Mouse (Mus musculus) forebrain, postnatal 0 days (tissue): ENCODE data around the gene Lrrc40. TPM values are rescaled to one million over a fixed set of nuclear protein-coding genes. Genes with fewer than 3 reads are reported as not detected.
A peak's percentile ranks its signal among the peaks of the same experiment; 100 is the strongest.

Experiments
- ATAC-seq: fragments of 200-750 bp; cut with Nextera tagmentation; 2 replicates; pipeline ENCODE4 v1.8.0; 2017; ENCODE audit warnings: mild to moderate bottlenecking, moderate library complexity
- DNase-seq: peaks from one replicate; pipeline ENCODE4 v3.0.0-alpha.2; 2015
- H3K27ac ChIP-seq: fragments of 300-500 bp; sonication (generic); 2 replicates; pipeline ENCODE4 v1.5.1; 2014; ENCODE audit warnings: low read depth, mild to moderate bottlenecking, antibody characterized with exemption, low read length, moderate library complexity, mixed read lengths
- H3K27me3 ChIP-seq: fragments of 300-500 bp; sonication (generic); 2 replicates; pipeline ENCODE4 v1.6.1; 2014; ENCODE audit warnings: mild to moderate bottlenecking, low read length, mixed read lengths; ENCODE audit not compliant: insufficient read depth
- H3K36me3 ChIP-seq: fragments of 300-500 bp; sonication (generic); 2 replicates; pipeline ENCODE4 v1.6.1; 2014; ENCODE audit warnings: mild to moderate bottlenecking, moderate library complexity; ENCODE audit not compliant: insufficient read depth
- H3K4me1 ChIP-seq: fragments of 300-500 bp; sonication (generic); 2 replicates; pipeline ENCODE4 v1.6.1; 2014; ENCODE audit warnings: antibody characterized with exemption; ENCODE audit not compliant: insufficient read depth
- H3K4me2 ChIP-seq: fragments of 300-500 bp; sonication (generic); 2 replicates; pipeline ENCODE4 v1.6.1; 2014; ENCODE audit warnings: low read depth, mild to moderate bottlenecking, moderate library complexity
- H3K4me3 ChIP-seq: fragments of 300-500 bp; sonication (generic); 2 replicates; pipeline ENCODE4 v1.5.1; 2014; ENCODE audit warnings: low read depth, low read length, mixed read lengths
- H3K9ac ChIP-seq: fragments of 300-500 bp; sonication (generic); 2 replicates; pipeline ENCODE4 v1.6.1; 2014; ENCODE audit warnings: mild to moderate bottlenecking
- H3K9me3 ChIP-seq: fragments of 300-500 bp; sonication (generic); 2 replicates; pipeline ENCODE4 v1.6.1; 2016; ENCODE audit warnings: low read length
- CTCF ChIP-seq: sonication (generic); IDR thresholded peaks from 2 replicates; pipeline ENCODE4 v1.5.1; 2016; ENCODE audit warnings: antibody characterized with exemption, control low read depth, low read depth
- WGBS: fragments of 180-500 bp; shearing (Covaris S2); extraction: QIAGEN DNeasy Blood & Tissue Kit; methylation state at CpG from one replicate; pipeline ENCODE4 v1.1.7; 2014; 5-methylcytosine and 5-hydroxymethylcytosine counted together
- polyA plus RNA-seq: library from polyadenylated mRNA; unstranded; fragments of >200 nt; fragmentation: Nextera tagmentation; extraction: Ambion mirVana; gene quantifications from 2 replicates; pipeline ENCODE4 v1.2.1, GENCODE M21; 2015
- total RNA-seq: library from RNA; depleted of rRNA; stranded (reverse); fragments of >200 nt; gene quantifications from 2 replicates; pipeline ENCODE4 v1.2.3, GENCODE M21; 2014

Gene Lrrc40
- total and polyA plus RNA-seq, 2 experiments from 2014 or later: 63.9 to 65.5 TPM

DNA sequence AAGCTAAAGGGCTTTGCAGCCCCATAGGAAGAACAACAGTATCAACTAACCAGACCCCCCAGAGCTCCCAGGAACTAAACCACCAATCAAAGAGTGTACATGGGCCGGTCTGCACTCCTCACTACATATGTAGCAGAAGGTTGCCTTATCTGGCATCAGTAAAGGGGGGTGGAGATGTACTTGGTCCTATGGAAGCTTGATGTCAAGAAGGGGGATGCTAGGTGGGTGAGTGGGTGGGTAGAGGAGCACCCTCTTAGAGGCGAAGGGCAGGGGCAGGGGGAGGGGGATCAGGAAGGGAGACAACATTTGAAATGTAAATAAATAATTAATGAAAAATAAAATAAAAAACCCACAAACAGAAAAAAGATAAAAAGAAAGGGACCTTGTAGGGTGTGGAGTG is 28.8 kb downstream of the Lrrc40 start:
- Histone ChIP-seq H3K9ac (no peak overlapping the region), H3K36me3 (peaks cover 16% of the 10 kb centered on the region; the same call in 1 of the 2 replicates), H3K27ac (no peak overlapping the region), H3K4me3 (no peak overlapping the region), H3K27me3 (no peaks in the 10 kb centered on the region), H3K4me1 (no peaks in the 10 kb centered on the region), H3K4me2 (no peak overlapping the region), H3K9me3 (no peaks in the 10 kb centered on the region)
- DNase-seq (no peak), ATAC-seq (no peak)
- WGBS: 99% methylated on average over 2 of the region's 2 CpGs
- TF ChIP-seq CTCF: no peak

DNA sequence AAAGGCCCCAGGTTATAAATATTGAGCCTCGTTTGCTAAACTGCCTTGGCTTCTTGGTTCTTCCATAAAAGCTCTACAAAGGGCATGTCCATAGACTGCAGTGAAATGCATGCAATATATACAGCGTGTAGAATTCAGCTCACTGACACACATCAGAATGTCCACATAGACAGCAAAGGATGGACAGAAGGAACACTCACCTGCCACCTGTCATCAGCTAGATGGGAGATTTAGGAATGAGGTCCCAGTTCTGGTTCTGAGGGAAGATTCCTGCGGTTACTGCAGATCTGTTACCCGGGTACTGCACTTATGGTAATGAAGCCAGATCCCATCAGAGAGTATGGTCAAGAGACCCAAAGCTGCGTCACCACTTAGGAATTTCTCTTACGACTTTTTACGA is 31.5 kb downstream of the Lrrc40 start:
- Histone ChIP-seq H3K27ac (no peak overlapping the region), H3K9me3 (no peaks in the 10 kb centered on the region), H3K9ac (no peak overlapping the region), H3K36me3 (peaks cover 9% of the 10 kb centered on the region; the same call in 1 of the 2 replicates), H3K27me3 (no peaks in the 10 kb centered on the region), H3K4me2 (no peak overlapping the region), H3K4me1 (no peaks in the 10 kb centered on the region), H3K4me3 (no peak overlapping the region)
- WGBS: 85% methylated on average over 7 of the region's 7 CpGs
- no peak for DNase-seq
- TF ChIP-seq CTCF: no peak
- ATAC-seq: no peak

DNA sequence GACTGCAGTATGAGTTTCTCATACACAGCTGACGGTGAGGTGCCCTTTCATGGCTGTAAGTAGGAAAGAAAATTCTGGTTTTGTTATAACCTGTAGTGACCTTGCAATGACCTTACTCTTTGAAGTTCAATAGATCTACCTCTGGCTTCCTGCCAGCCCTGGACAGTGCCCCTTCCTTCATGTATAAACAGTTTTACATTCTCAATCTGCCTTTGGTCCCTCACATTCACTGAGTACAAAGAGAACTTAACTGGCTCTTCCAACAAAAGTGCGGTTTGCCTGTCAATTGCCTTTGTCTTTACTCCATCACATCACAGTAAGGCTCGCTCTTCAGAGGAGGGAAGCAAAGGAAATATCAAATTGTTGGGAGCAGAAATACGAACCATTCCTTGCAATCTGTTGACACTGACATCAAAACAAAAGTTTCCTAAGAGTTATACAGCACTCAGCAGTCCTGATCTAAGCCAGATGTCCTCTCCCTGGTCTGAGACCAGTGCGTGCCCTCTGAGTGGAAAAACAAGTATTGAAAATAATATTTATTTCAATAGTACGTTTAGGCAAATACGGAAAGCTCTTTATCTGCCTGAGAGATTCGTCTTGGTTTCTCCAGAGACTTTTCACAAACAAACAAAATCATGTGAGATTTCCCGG is 32.3 kb downstream of the Lrrc40 start:
- Histone ChIP-seq H3K27ac (no peak overlapping the region), H3K4me2 (no peak overlapping the region), H3K27me3 (no peaks in the 10 kb centered on the region), H3K9ac (no peak overlapping the region), H3K4me1 (no peaks in the 10 kb centered on the region), H3K4me3 (no peak overlapping the region), H3K36me3 (peaks cover 9% of the 10 kb centered on the region; the same call in 1 of the 2 replicates), H3K9me3 (no peaks in the 10 kb centered on the region)
- no peak for TF ChIP-seq CTCF
- ATAC-seq (no peak), DNase-seq (no peak)
- 67% methylated on average over 9 of the region's 9 CpGs for WGBS

DNA sequence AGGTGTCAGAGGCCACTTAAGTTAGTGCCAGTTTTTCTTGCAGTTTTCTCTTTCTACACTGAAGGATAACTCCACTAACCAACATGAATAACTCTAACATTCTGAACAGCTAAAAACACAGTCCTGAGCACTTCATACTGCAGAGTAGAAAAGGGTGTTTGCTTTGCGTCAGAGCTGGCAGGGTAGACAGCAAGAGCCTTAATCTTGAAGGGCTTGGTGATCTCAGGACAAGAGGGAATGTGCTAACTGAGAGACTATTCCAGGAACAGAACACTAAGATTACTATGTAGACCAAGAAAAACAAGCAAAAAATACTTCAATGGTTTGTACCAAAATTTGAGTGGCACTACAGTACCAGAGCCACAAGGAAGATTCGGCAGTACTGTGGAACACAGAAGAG is 38.5 kb downstream of the Lrrc40 start:
- Histone ChIP-seq H3K4me3 (no peak overlapping the region), H3K27me3 (no peaks in the 10 kb centered on the region), H3K4me2 (no peak overlapping the region), H3K4me1 (no peaks in the 10 kb centered on the region), H3K27ac (no peak overlapping the region), H3K9me3 (no peaks in the 10 kb centered on the region), H3K9ac (no peak overlapping the region), H3K36me3 (no peaks in the 10 kb centered on the region; the same call in 1 of the 2 replicates)
- WGBS: 89% methylated on average over 2 of the region's 2 CpGs
- ATAC-seq (no peak), DNase-seq (no peak)
- no peak for TF ChIP-seq CTCF

DNA sequence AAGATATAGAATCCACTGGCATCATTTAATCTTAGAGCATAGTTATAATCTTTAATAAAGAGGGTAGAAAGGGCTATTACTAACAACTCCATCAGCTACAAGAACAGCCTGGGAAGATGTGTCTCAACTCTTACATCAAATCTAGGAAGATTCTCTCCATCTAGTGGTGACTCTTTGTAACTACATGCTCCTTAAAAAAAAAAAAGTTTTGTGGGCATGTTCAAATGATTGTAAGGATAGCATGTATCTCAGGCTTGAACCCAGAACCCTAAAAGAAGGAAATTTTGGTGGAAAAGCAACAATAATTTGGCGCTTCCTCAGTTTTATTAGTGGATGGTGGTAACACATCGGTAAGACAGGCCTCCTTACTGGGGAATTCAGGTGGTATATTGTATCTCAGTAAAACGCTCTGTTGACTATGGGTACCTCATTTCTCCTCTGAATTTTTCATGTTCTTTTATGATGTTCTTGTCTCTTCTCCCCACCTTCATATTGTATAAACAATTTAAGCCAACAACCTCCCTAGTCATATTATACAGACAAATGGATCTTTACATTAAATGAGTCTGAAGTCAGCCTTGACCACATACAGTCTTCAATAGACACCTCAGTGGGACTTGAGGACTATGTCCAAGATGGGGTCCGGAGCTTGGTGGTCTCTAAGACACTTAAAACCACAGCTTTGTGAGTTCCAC is 40.4 kb downstream of the Lrrc40 start:
- Histone ChIP-seq H3K4me3 (no peak overlapping the region), H3K27ac (no peak overlapping the region), H3K36me3 (no peaks in the 10 kb centered on the region; the same call in 1 of the 2 replicates), H3K4me1 (no peaks in the 10 kb centered on the region), H3K27me3 (no peaks in the 10 kb centered on the region), H3K4me2 (no peak overlapping the region), H3K9me3 (no peaks in the 10 kb centered on the region), H3K9ac (no peak overlapping the region)
- peak; percentile 65 for TF ChIP-seq CTCF
- peak; percentile 47; the same call in 1 of the 2 replicates for ATAC-seq
- WGBS: 44% methylated on average over 4 of the region's 4 CpGs
- peak; percentile 36 for DNase-seq

DNA sequence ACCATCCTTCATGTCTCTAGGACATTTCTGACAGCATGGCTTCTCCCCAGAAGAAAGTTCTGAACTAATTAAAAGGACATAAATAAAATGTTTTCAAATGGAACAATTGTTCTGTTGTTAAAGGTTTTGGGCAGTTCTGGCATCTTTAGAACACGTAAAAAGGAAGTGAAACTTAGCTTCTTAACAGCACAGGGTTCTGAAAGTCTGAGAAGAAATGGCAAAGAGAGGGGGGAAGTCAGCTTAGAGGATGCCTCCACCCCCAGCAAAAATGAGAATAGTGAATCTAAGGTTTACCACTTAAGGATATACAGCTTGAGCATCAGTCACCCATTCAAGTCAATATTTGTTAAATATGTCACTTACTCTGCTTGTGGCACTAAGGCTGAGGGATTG is 40.9 kb downstream of the Lrrc40 start:
- ATAC-seq (no peak), DNase-seq (no peak)
- Histone ChIP-seq H3K4me1 (no peaks in the 10 kb centered on the region), H3K4me2 (no peak overlapping the region), H3K9ac (no peak overlapping the region), H3K27ac (no peak overlapping the region), H3K4me3 (no peak overlapping the region), H3K27me3 (no peaks in the 10 kb centered on the region), H3K36me3 (no peaks in the 10 kb centered on the region; the same call in 1 of the 2 replicates), H3K9me3 (no peaks in the 10 kb centered on the region)
- 55% methylated on average over 1 of the region's 1 CpGs for WGBS
- TF ChIP-seq CTCF: no peak

DNA sequence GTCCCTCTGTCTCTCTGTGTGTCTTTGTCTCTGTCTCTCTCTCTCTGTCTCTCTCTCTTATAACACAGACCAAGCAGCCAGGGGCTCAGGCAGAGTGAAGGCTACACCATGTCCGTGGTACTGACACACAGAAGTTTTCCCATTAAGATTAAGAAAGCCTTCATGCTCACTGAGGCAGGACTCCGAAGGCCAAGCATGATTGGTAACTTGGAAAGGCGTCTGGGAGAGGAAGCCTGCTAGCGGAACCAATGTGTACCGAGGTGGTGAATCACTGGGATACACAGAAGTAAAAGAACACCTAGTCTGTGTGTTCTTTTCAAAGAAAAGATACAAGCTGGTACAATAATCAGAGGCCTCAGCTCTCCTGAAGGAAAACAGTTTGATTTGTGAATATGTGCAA is 41.4 kb downstream of the Lrrc40 start:
- H3K9me3 ChIP-seq: no peaks in the 10 kb centered on the region
- no peak for TF ChIP-seq CTCF
- H3K4me3 ChIP-seq: no peak overlapping the region
- 79% methylated on average over 5 of the region's 5 CpGs for WGBS
- H3K36me3 ChIP-seq: no peaks in the 10 kb centered on the region; the same call in 1 of the 2 replicates
- ATAC-seq (no peak), DNase-seq (no peak)
- H3K4me1 ChIP-seq: no peaks in the 10 kb centered on the region
- no peaks in the 10 kb centered on the region for H3K27me3 ChIP-seq
- H3K27ac ChIP-seq: no peak overlapping the region
- H3K9ac ChIP-seq: no peak overlapping the region
- no peak overlapping the region for H3K4me2 ChIP-seq
